Mouse (Mus musculus): ENCODE measurements around the gene Gm5089. TPM values are rescaled to one million over a fixed set of nuclear protein-coding genes. Genes with fewer than 3 reads are reported as not detected.

Gm5089 gene
- polyA plus RNA-seq, 1 experiment from 2014 or later: not detected

DNA sequence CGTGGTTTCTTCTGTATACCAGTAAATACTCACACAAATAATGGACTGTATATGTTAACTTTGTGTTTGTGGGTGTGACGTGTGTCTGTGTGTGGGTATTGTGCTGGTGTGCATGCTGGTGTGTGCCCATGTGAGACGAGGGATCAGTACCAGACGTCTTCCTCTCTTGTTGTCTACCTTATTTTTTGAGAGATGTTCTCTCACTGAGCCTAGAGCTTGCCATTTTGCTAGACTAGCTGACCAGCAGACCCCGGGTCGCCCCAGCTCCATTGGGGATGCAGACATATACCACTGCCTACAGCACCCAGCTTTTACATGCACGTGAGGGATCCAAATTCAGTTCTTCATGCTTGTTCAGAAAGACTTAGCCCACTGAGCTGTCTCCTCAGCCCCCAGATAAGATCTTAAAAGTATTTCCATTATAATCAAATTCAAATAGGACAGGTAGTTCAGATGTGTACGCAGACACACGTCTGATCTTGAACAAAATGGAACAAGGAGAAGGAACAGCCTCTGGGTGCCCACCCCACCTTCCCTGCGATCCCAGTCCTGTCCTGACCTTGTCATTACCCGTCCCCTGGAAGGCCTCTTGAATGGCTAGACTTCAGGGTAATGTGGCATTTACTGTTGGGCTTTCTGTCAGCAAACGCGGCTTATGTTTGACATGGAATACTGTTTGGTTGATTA, 61.1 kb downstream of the Gm5089 start:
- Histone ChIP-seq H3K4me1 (no peaks in the 10 kb centered on the region), H3K27ac (no peak overlapping the region), H3K4me2 (no peak overlapping the region), H3K9me3 (no peaks in the 10 kb centered on the region), H3K27me3 (no peaks in the 10 kb centered on the region), H3K4me3 (no peak overlapping the region), H3K36me3 (no peaks in the 10 kb centered on the region), H3K9ac (no peak overlapping the region)
- 76% methylated on average over 13 of the region's 13 CpGs for WGBS
- no peak for ATAC-seq (ENCODE audit: borderline replicate concordance, extremely low read depth, low FRiP score, low TSS enrichment)

DNA sequence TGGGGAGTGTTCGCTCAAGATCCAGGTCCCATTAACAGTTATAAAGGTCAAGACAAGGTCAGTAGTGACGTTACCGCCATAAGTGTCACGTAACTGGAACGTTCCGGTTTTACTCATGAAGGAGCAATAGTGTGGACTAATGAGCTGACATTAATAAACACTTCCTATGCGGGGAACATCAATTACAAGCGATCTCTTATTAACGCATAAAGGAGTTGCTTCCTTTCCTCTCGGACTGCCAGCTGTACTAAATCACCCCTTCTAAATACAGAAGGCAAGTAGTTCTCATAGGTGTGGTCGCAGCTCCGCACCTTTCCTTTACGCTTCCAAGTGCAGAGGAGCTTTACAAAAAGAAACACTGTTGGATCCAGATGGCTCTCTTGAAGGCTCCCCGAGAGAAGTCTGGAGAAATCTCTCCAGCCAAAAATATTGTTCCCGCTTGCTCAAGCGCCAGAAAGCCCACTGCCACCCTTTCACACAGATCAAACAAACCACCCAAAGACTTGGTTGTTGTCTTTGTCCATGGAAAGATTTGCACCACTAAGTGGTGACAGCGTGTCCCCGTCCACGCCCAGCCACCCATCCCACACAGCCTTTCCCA, 62.4 kb downstream of the Gm5089 start:
- H3K9me3 ChIP-seq: no peaks in the 10 kb centered on the region
- no peaks in the 10 kb centered on the region for H3K4me1 ChIP-seq
- H3K27ac ChIP-seq: no peak overlapping the region
- no peaks in the 10 kb centered on the region for H3K27me3 ChIP-seq
- no peak overlapping the region for H3K4me3 ChIP-seq
- H3K9ac ChIP-seq: no peak overlapping the region
- no peak overlapping the region for H3K4me2 ChIP-seq
- ATAC-seq (ENCODE audit: borderline replicate concordance, extremely low read depth, low FRiP score, low TSS enrichment): no peak
- 49% methylated on average over 19 of the region's 19 CpGs for WGBS
- no peaks in the 10 kb centered on the region for H3K36me3 ChIP-seq

DNA sequence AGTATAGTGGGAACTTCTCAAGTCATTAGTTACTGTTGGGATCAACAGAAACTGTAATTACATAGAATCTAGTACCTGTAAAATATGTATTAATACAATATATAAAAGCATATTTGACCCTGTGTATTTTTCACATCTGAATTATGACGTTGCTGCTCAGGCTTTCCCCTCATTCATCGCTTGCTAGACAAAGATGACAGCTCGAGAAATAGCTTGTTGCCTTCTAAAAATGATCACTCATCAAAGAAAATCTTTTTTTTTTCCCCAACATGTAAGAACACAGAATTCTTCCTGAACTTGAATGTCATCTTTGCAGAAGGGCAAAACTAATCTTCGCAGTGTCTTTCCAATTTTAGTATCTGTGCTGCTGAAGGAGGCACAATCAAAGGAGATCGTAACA, 63.1 kb downstream of the Gm5089 start:
- ATAC-seq (ENCODE audit: borderline replicate concordance, extremely low read depth, low FRiP score, low TSS enrichment): no peak
- no peaks in the 10 kb centered on the region for H3K4me1 ChIP-seq
- no peaks in the 10 kb centered on the region for H3K27me3 ChIP-seq
- H3K4me2 ChIP-seq: no peak overlapping the region
- H3K27ac ChIP-seq: no peak overlapping the region
- H3K9ac ChIP-seq: no peak overlapping the region
- no peaks in the 10 kb centered on the region for H3K9me3 ChIP-seq
- no peak overlapping the region for H3K4me3 ChIP-seq
- no peaks in the 10 kb centered on the region for H3K36me3 ChIP-seq
- WGBS: 68% methylated on average over 5 of the region's 5 CpGs

DNA sequence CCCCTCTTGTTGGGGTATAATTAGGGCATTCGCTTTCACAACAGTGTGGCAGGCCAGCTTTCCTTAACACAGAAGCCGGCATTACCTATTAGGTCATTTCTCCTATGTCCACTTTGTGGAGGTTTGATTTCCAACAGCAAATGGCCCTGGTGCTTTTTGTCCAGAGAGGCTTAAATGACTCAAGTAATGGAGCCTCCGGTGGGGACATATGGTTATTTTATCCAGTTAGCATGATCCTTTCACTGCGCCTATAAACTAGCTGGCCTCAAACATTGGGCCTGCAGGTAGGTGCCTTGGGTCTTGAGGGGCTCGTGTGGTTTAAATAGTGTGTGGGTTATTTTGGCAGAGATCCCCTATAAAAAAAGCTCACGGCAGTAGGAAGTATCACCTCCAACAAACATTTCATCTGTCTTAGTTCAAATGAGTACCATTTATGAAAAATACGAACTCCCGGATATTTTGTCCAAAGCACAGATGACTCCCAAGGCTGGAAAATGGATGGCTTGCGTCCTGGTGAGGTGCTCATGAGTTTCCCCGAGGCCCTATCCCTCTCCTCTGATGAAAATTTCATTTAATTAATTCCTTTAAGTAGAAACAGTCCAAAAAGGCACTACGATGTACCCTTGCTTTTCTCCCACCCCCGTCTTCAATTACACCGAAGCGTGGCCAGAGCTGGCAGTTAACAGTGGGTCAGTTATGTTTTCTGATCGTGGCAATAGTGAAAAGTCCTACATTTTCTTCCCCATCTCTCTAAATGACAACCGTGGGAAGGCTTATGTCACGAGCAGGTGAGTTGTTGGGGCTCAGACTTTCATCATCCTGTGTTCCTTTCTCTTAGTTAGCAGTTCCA, 64.4 kb downstream of the Gm5089 start:
- no peak for ATAC-seq (ENCODE audit: borderline replicate concordance, extremely low read depth, low FRiP score, low TSS enrichment)
- Histone ChIP-seq H3K27me3 (no peaks in the 10 kb centered on the region), H3K36me3 (no peaks in the 10 kb centered on the region), H3K4me1 (no peaks in the 10 kb centered on the region), H3K9me3 (no peaks in the 10 kb centered on the region), H3K4me3 (no peak overlapping the region), H3K27ac (no peak overlapping the region), H3K4me2 (no peak overlapping the region), H3K9ac (no peak overlapping the region)
- WGBS: 90% methylated on average over 17 of the region's 17 CpGs

DNA sequence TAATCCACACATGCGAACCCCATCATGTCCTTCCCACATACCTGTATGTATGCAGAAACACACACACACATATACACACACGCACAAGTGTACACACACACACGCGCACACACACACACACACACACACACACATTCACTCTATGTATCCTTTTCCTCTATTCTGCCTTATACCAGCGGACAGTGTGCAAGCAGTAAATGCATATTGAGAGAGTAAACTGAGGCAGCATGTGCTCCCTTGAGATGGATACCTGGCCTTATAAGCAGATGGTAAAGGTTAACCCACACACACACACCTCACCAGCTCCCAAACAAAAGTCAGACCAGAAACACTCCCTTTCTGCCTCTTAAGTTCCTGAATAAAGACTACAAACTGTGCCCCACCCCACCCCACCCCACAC, 65.2 kb downstream of the Gm5089 start:
- no peaks in the 10 kb centered on the region for H3K4me1 ChIP-seq
- 96% methylated on average over 5 of the region's 5 CpGs for WGBS
- ATAC-seq (ENCODE audit: borderline replicate concordance, extremely low read depth, low FRiP score, low TSS enrichment): no peak
- H3K27ac ChIP-seq: no peak overlapping the region
- no peak overlapping the region for H3K9ac ChIP-seq
- no peaks in the 10 kb centered on the region for H3K9me3 ChIP-seq
- H3K27me3 ChIP-seq: no peaks in the 10 kb centered on the region
- H3K36me3 ChIP-seq: no peaks in the 10 kb centered on the region
- no peak overlapping the region for H3K4me3 ChIP-seq
- no peak overlapping the region for H3K4me2 ChIP-seq

DNA sequence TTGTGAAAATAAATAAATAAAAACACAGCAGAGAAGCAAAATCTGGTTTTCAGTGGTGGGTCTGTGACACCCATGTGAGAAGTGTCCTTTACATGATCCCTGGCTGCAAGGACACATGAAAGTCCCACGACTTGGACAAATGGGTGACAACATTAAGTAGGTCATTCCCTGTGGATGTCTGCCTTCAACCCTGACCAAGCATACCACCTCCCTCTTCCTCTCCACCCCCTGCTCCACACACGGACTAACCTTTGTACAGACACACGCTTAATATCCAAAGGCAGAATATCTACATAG, 65.7 kb downstream of the Gm5089 start:
- Histone ChIP-seq H3K4me2 (no peak overlapping the region), H3K36me3 (no peaks in the 10 kb centered on the region), H3K4me3 (no peak overlapping the region), H3K27me3 (no peaks in the 10 kb centered on the region), H3K9me3 (no peaks in the 10 kb centered on the region), H3K27ac (no peak overlapping the region), H3K9ac (no peak overlapping the region), H3K4me1 (no peaks in the 10 kb centered on the region)
- 69% methylated on average over 3 of the region's 3 CpGs for WGBS
- no peak for ATAC-seq (ENCODE audit: borderline replicate concordance, extremely low read depth, low FRiP score, low TSS enrichment)

Other genes starting within 250 kb of the Gm5089 start
- gene Zic5, start 14.6 kb upstream of the Gm5089 start, polyA plus RNA-seq (2015; fragmentation: Nextera tagmentation; extraction: Ambion mirVana): 0.08 TPM in 1 of 2 replicates, not detected in the other
- gene Zic2, start 24.3 kb upstream of the Gm5089 start, polyA plus RNA-seq (2015; fragmentation: Nextera tagmentation; extraction: Ambion mirVana): not detected in 2 replicates
- not detected in 2 replicates for gene Gm10837, start 39.5 kb upstream of the Gm5089 start, polyA plus RNA-seq (2015; fragmentation: Nextera tagmentation; extraction: Ambion mirVana)
- gene Pcca, start 83.2 kb upstream of the Gm5089 start, polyA plus RNA-seq (2015; fragmentation: Nextera tagmentation; extraction: Ambion mirVana): 19.8 and 20.6 TPM in 2 replicates

All from lung, embryonic 15.5 days (tissue).